Mouse (Mus musculus): ENCODE data around the gene Crmp1. TPM values are rescaled to one million over a fixed set of nuclear protein-coding genes. Genes with fewer than 3 reads are reported as not detected.

Gene Crmp1
- polyA plus RNA-seq, 1 experiment from 2014 or later: 11.4 TPM

- Histone ChIP-seq H3K4me1 (replicated peaks; ENCODE audit: control insufficient read depth, insufficient read depth, low read length) (no peaks in the 10 kb centered on the region), H3K36me3 (ENCODE audit: control insufficient read depth, insufficient read depth) (no peaks in the 10 kb centered on the region), H3K4me2 (replicated peaks; ENCODE audit: low read depth) (no peak overlapping the region), H3K27ac (ENCODE audit: low read depth, low read length) (no peak overlapping the region), H3K27me3 (replicated peaks; ENCODE audit: control insufficient read depth, insufficient read depth, low read length) (no peaks in the 10 kb centered on the region), H3K4me3 (ENCODE audit: low read depth, low read length) (no peak overlapping the region), H3K9me3 (ENCODE audit: control insufficient read depth) (no peaks in the 10 kb centered on the region), H3K9ac (ENCODE audit: low read depth, low read length) (no peak overlapping the region)
- ATAC-seq: no peak
- no peak for TF ChIP-seq CTCF (IDR thresholded peaks at IDR 0.05; ENCODE audit: low read depth)
- WGBS: 61% methylated on average over 3 of the region's 3 CpGs
These were observed 78.4 kb downstream of the Crmp1 start for GRCm38 (mm10) chr5:37320174-37320573.

- H3K9ac ChIP-seq (ENCODE audit: low read depth, low read length): no peak overlapping the region
- no peaks in the 10 kb centered on the region for H3K27me3 ChIP-seq (replicated peaks; ENCODE audit: control insufficient read depth, insufficient read depth, low read length)
- no peaks in the 10 kb centered on the region for H3K4me1 ChIP-seq (replicated peaks; ENCODE audit: control insufficient read depth, insufficient read depth, low read length)
- no peak overlapping the region for H3K4me2 ChIP-seq (replicated peaks; ENCODE audit: low read depth)
- H3K36me3 ChIP-seq (ENCODE audit: control insufficient read depth, insufficient read depth): no peaks in the 10 kb centered on the region
- 85% methylated on average over 4 of the region's 4 CpGs for WGBS
- H3K9me3 ChIP-seq (ENCODE audit: control insufficient read depth): no peaks in the 10 kb centered on the region
- H3K4me3 ChIP-seq (ENCODE audit: low read depth, low read length): no peak overlapping the region
- TF ChIP-seq CTCF (IDR thresholded peaks at IDR 0.05; ENCODE audit: low read depth): no peak
- ATAC-seq: no peak
- no peak overlapping the region for H3K27ac ChIP-seq (ENCODE audit: low read depth, low read length)
These were observed 79.0 kb downstream of the Crmp1 start for GRCm38 (mm10) chr5:37320761-37321160.

- 85% methylated on average over 6 of the region's 6 CpGs for WGBS
These were observed 84.9 kb downstream of the Crmp1 start for GRCm38 (mm10) chr5:37326675-37327074.

GRCm38 (mm10) chr5:37330449-37331132, 88.9 kb downstream of the Crmp1 start:
- Histone ChIP-seq H3K27me3 (replicated peaks; ENCODE audit: control insufficient read depth, insufficient read depth, low read length) (0 out of 2 replicates have a peak, but pooled peaks cover 2% of the 10 kb centered on the region), H3K36me3 (ENCODE audit: control insufficient read depth, insufficient read depth) (no peaks in the 10 kb centered on the region), H3K27ac (ENCODE audit: low read depth, low read length) (no peak overlapping the region), H3K9ac (ENCODE audit: low read depth, low read length) (no peak overlapping the region), H3K4me3 (ENCODE audit: low read depth, low read length) (no peak overlapping the region), H3K9me3 (ENCODE audit: control insufficient read depth) (no peaks in the 10 kb centered on the region), H3K4me1 (replicated peaks; ENCODE audit: control insufficient read depth, insufficient read depth, low read length) (no peaks in the 10 kb centered on the region), H3K4me2 (replicated peaks; ENCODE audit: low read depth) (no peak overlapping the region)
- WGBS: 77% methylated on average over 8 of the region's 8 CpGs
- TF ChIP-seq CTCF (IDR thresholded peaks at IDR 0.05; ENCODE audit: low read depth): no peak
- no peak for ATAC-seq

More at GRCm38 (mm10) chr5:37326675-37327074, 84.9 kb downstream of the Crmp1 start:
- no peaks in the 10 kb centered on the region for H3K27me3 ChIP-seq (replicated peaks; ENCODE audit: control insufficient read depth, insufficient read depth, low read length)
- no peaks in the 10 kb centered on the region for H3K36me3 ChIP-seq (ENCODE audit: control insufficient read depth, insufficient read depth)
- H3K9ac ChIP-seq (ENCODE audit: low read depth, low read length): no peak overlapping the region
- no peak for TF ChIP-seq CTCF (IDR thresholded peaks at IDR 0.05; ENCODE audit: low read depth)
- H3K27ac ChIP-seq (ENCODE audit: low read depth, low read length): no peak overlapping the region
- no peak for ATAC-seq
- no peaks in the 10 kb centered on the region for H3K9me3 ChIP-seq (ENCODE audit: control insufficient read depth)
- no peak overlapping the region for H3K4me2 ChIP-seq (replicated peaks; ENCODE audit: low read depth)
- H3K4me3 ChIP-seq (ENCODE audit: low read depth, low read length): no peak overlapping the region
- H3K4me1 ChIP-seq (replicated peaks; ENCODE audit: control insufficient read depth, insufficient read depth, low read length): no peaks in the 10 kb centered on the region

- 83% methylated on average over 2 of the region's 2 CpGs for WGBS
- no peak for ATAC-seq
- no peaks in the 10 kb centered on the region for H3K4me1 ChIP-seq (replicated peaks; ENCODE audit: control insufficient read depth, insufficient read depth, low read length)
- no peak overlapping the region for H3K4me2 ChIP-seq (replicated peaks; ENCODE audit: low read depth)
- H3K27ac ChIP-seq (ENCODE audit: low read depth, low read length): no peak overlapping the region
- no peaks in the 10 kb centered on the region for H3K36me3 ChIP-seq (ENCODE audit: control insufficient read depth, insufficient read depth)
- no peak overlapping the region for H3K4me3 ChIP-seq (ENCODE audit: low read depth, low read length)
- no peak for TF ChIP-seq CTCF (IDR thresholded peaks at IDR 0.05; ENCODE audit: low read depth)
- 0 out of 2 replicates have a peak, but pooled peaks cover 8% of the 10 kb centered on the region for H3K27me3 ChIP-seq (replicated peaks; ENCODE audit: control insufficient read depth, insufficient read depth, low read length)
- H3K9me3 ChIP-seq (ENCODE audit: control insufficient read depth): no peaks in the 10 kb centered on the region
- no peak overlapping the region for H3K9ac ChIP-seq (ENCODE audit: low read depth, low read length)
These were observed 89.4 kb downstream of the Crmp1 start for GRCm38 (mm10) chr5:37331133-37331505.

GRCm38 (mm10) chr5:37332066-37332465, 90.3 kb downstream of the Crmp1 start:
- no peaks in the 10 kb centered on the region for H3K36me3 ChIP-seq (ENCODE audit: control insufficient read depth, insufficient read depth)
- no peaks in the 10 kb centered on the region for H3K9me3 ChIP-seq (ENCODE audit: control insufficient read depth)
- H3K27ac ChIP-seq (ENCODE audit: low read depth, low read length): no peak overlapping the region
- WGBS: 73% methylated on average over 4 of the region's 4 CpGs
- H3K4me2 ChIP-seq (replicated peaks; ENCODE audit: low read depth): no peak overlapping the region
- peaks cover 14% of the 10 kb centered on the region; the same call in 1 of the 2 replicates for H3K27me3 ChIP-seq (replicated peaks; ENCODE audit: control insufficient read depth, insufficient read depth, low read length)
- no peaks in the 10 kb centered on the region for H3K4me1 ChIP-seq (replicated peaks; ENCODE audit: control insufficient read depth, insufficient read depth, low read length)
- ATAC-seq: no peak
- no peak overlapping the region for H3K4me3 ChIP-seq (ENCODE audit: low read depth, low read length)
- no peak overlapping the region for H3K9ac ChIP-seq (ENCODE audit: low read depth, low read length)
- no peak for TF ChIP-seq CTCF (IDR thresholded peaks at IDR 0.05; ENCODE audit: low read depth)

All from intestine, postnatal 0 days (tissue).